ENCODE assay signal across 16 mouse cellular contexts in genomic region chr8:115771060-115771459, GRCm38 (mm10).
DNase-seq lines count a peak whose midpoint lies in the region; ATAC-seq and TF ChIP-seq lines count a peak whose summit lies in the region.
"Had no signal": no experiment of that assay in that cellular context is flagged by ENCODE, and none has a peak within 500 bp of the region (broad histone marks: within the 10 kb centered on the region; RNA-seq: fewer than 3 reads in every experiment).

No protein-coding gene starts in this region.

- no peaks in the 10 kb centered on the region for H3K9me3 ChIP-seq in stomach, embryonic 16.5 days (replicated peaks; ENCODE audit: control insufficient read depth, low read length)
- H3K9me3 ChIP-seq: limb, embryonic 15.5 days had no signal

- peak overlapping the region; percentile 10; the same call in 1 of the 2 replicates for H3K27ac ChIP-seq in stomach, embryonic 16.5 days (ENCODE audit: low read length)
- no peak overlapping the region for H3K27ac ChIP-seq in left cerebral cortex, adult 2 months
- H3K27ac ChIP-seq: heart, adult 2 months; limb, embryonic 15.5 days had no signal

- WGBS in stomach, embryonic 16.5 days, result 68% methylated on average over 7 of the region's 7 CpGs

- no peaks in the 10 kb centered on the region for H3K27me3 ChIP-seq in stomach, embryonic 16.5 days (ENCODE audit: control insufficient read depth, insufficient read depth, low read length)
- H3K27me3 ChIP-seq: limb, embryonic 15.5 days had no signal

- intact Hi-C loops in left cerebral cortex, adult 2 months (cut with DNase I), result no loop called here

- no peak for TF ChIP-seq CTCF in left cerebral cortex, adult 2 months (IDR thresholded peaks at IDR 0.05)

- peak; percentile 60; the same call in 1 of the 2 replicates for ATAC-seq in stomach, embryonic 16.5 days (ENCODE audit: insufficient read depth, low FRiP score)

- no peak overlapping the region for H3K4me2 ChIP-seq in stomach, embryonic 16.5 days (ENCODE audit: low read depth, low read length)
- H3K4me2 ChIP-seq: limb, embryonic 15.5 days; lung, embryonic 14.5 days had no signal

- no peak overlapping the region for H3K4me3 ChIP-seq in stomach, embryonic 16.5 days (replicated peaks; ENCODE audit: low read length)
- no peak overlapping the region for H3K4me3 ChIP-seq in left cerebral cortex, adult 2 months
- H3K4me3 ChIP-seq: heart, adult 2 months; limb, embryonic 15.5 days; megakaryocyte, embryonic 14.5 days had no signal

- H3K4me1 ChIP-seq in stomach, embryonic 16.5 days (ENCODE audit: control insufficient read depth, insufficient read depth, low read length), result peaks cover 8% of the 10 kb centered on the region; the same call in 1 of the 2 replicates
- H3K4me1 ChIP-seq: megakaryocyte, embryonic 14.5 days had no signal

- peak; percentile 17 for DNase-seq in adrenal gland, adult 8-10 months
- DNase-seq in adrenal gland, postnatal 4 days (ENCODE audit: low spot score in 2 of 2), result no peak
- DNase-seq in urinary bladder, postnatal 14 days (ENCODE audit: low spot score), result peak; percentile 52
- DNase-seq in urinary bladder, adult 2 months (ENCODE audit: low spot score), result no peak
- DNase-seq in fibroblast of lung, adult 2 months (ENCODE audit: low read depth), result peak; percentile 97
- no peak for DNase-seq in cerebellum, postnatal 4 days (ENCODE audit: low spot score in 2 of 2)
- DNase-seq in left cerebral cortex, adult 2 months (ENCODE audit: extremely low spot score in 1 of 2, low spot score in 2 of 2), result no peak
- DNase-seq: cerebellum, postnatal 25 days; heart, adult 2 months; heart, postnatal 36 days; kidney, adult 8-10 months; lung, embryonic 14.5 days; thymus, adult 18-20 months had no signal

- H3K36me3 ChIP-seq in stomach, embryonic 16.5 days (ENCODE audit: control insufficient read depth, insufficient read depth, low read length), result no peaks in the 10 kb centered on the region
- H3K36me3 ChIP-seq: limb, embryonic 15.5 days had no signal

- no peak overlapping the region for H3K9ac ChIP-seq in stomach, embryonic 16.5 days (ENCODE audit: low read length)
- H3K9ac ChIP-seq: limb, embryonic 15.5 days; lung, embryonic 14.5 days had no signal

Comparison
In these comparisons a context has a peak if more than half of its experiments do, and no peak if none do; other contexts are left out.
1. DNase-seq: peak in adrenal gland, adult 8-10 months (single experiment), urinary bladder, postnatal 14 days (single experiment) and fibroblast of lung, adult 2 months (single experiment); none in adrenal gland, postnatal 4 days (0 of 2), urinary bladder, adult 2 months (single experiment), cerebellum, postnatal 4 days (0 of 2) and left cerebral cortex, adult 2 months (0 of 2).